Mouse (Mus musculus) gastrocnemius, adult 8-10 months (tissue): Measurements from ENCODE around the gene Taf6l. TPM values are rescaled to one million over a fixed set of nuclear protein-coding genes. Genes with fewer than 3 reads are reported as not detected.

ENCODE experiments used
- DNase-seq, 2 experiments: peaks; one replicate each; pipeline ENCODE4 v3.0.0; 2022; ENCODE audit warnings: low spot score in 2 of 2
- total RNA-seq, 4 experiments: library from RNA; stranded (reverse); gene quantifications; 2 replicates each; pipeline ENCODE4 v1.2.4; 2022

Taf6l gene
- total RNA-seq, 4 experiments from 2014 or later = 3.6 to 5.0 (median 4.6) TPM

GRCm38 (mm10) chr19:8790171-8790570 lies 4.0 kb upstream of the Taf6l start:
- DNase-seq = no peak

GRCm38 (mm10) chr19:8789171-8789570 lies 3.0 kb upstream of the Taf6l start:
- DNase-seq = no peak

GRCm38 (mm10) chr19:8788521-8788920 lies 2.3 kb upstream of the Taf6l start:
- DNase-seq = no peak

GRCm38 (mm10) chr19:8774951-8775421 lies 11.2 kb downstream of the Taf6l start:
- DNase-seq = peak in 1 of 2 experiments; percentile 15

- peak; percentile 91 to 92 for DNase-seq
Measured at GRCm38 (mm10) chr19:8774086-8774835, 12.0 kb downstream of the Taf6l start, which contains the start of gene Tmem179b. Tmem179b (minus strand) TSS chr19:8774467.

- no peak for DNase-seq
Measured at GRCm38 (mm10) chr19:8773409-8773808, 12.8 kb downstream of the Taf6l start.

GRCm38 (mm10) chr19:8772996-8773395 lies 13.2 kb downstream of the Taf6l start:
- no peak for DNase-seq

GRCm38 (mm10) chr19:8770567-8771270 lies 15.5 kb downstream of the Taf6l start, which contains the start of gene Tmem223:
Tmem223 (plus strand) TSS chr19:8770996.
- peak; percentile 45 to 71 for DNase-seq

- no peak for DNase-seq
Measured at GRCm38 (mm10) chr19:8765562-8765961, 20.7 kb downstream of the Taf6l start.

GRCm38 (mm10) chr19:8763276-8763675 lies 22.9 kb downstream of the Taf6l start:
- DNase-seq = no peak

- DNase-seq = no peak
Measured at GRCm38 (mm10) chr19:8760757-8761156, 25.5 kb downstream of the Taf6l start.

- no peak for DNase-seq
Measured at GRCm38 (mm10) chr19:8758899-8759298, 27.3 kb downstream of the Taf6l start.

- no peak for DNase-seq
Measured at GRCm38 (mm10) chr19:8757471-8757998, 28.7 kb downstream of the Taf6l start.

GRCm38 (mm10) chr19:8756635-8757387 lies 29.4 kb downstream of the Taf6l start, which contains the start of gene Nxf1:
Nxf1 (plus strand) TSS chr19:8757073.
- peak; percentile 77 to 87 for DNase-seq

- DNase-seq = no peak
Measured at GRCm38 (mm10) chr19:8755652-8756051, 30.6 kb downstream of the Taf6l start.

GRCm38 (mm10) chr19:8747368-8747767 lies 38.8 kb downstream of the Taf6l start:
- DNase-seq = no peak

- DNase-seq = no peak
Measured at GRCm38 (mm10) chr19:8745382-8745781, 40.8 kb downstream of the Taf6l start.

GRCm38 (mm10) chr19:8742176-8742575 lies 44.0 kb downstream of the Taf6l start:
- no peak for DNase-seq

GRCm38 (mm10) chr19:8741243-8741869 lies 44.9 kb downstream of the Taf6l start, which contains the start of gene Stx5a:
Stx5a (plus strand) TSS chr19:8741413.
- DNase-seq = peak; percentile 92 to 95

GRCm38 (mm10) chr19:8740603-8741002 lies 45.6 kb downstream of the Taf6l start, which contains the start of gene 1700092M07Rik:
1700092M07Rik (plus strand) TSS chr19:8740718.
- DNase-seq = no peak

- no peak for DNase-seq
Measured at GRCm38 (mm10) chr19:8739646-8740045, 46.6 kb downstream of the Taf6l start.
